Mouse (Mus musculus): ENCODE measurements around the gene Elmod2.
"Not testable (repeated sequence)": the region's sequence is repeated elsewhere in the genome, so short reads cannot be mapped to it uniquely, and the experiment has no call there.

Elmod2 gene

DNA sequence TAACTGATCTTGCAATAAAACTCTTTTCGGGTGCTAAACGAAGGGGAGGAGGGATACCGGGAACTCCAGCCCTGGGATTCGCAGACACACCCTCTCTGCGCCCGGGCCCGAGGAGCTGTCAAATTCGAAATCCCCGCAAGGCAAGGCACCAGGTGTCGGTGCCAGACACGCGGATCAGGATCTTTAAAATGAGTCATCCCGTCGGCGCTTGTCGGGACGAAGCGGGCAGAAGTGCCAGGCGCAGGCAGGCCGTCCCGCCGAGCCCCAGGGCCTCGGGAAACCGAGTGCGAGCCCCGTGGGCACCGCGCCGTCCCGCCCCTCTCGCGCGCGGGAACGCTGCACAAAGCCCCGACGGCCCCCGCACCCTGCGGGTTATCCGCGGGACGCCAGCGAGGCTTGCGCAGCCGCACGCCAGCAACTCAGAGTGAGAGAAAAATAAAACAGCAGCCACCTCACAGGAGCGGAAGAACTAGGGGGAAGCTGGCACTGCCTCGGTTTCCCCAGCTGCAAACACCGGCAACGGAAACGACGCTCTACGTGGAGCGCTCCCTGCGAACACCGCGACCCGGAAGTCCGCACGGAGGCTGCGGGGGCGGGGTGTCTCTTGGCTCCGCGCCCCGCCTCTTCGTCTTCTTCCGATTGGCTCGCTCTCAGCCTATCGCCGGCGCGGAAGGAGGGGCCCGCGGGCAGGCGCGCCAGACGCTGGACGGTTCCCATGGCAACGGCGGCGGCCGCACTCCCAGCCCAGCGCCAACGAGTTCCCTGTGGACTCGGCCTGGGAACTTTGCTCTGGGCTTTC is at the start of gene Elmod2:
Gene Elmod2, minus strand, starts transcription at position 588 of the 799 bp plus-strand sequence.
- DNase-seq, result peak; percentile 94 to 95

DNA sequence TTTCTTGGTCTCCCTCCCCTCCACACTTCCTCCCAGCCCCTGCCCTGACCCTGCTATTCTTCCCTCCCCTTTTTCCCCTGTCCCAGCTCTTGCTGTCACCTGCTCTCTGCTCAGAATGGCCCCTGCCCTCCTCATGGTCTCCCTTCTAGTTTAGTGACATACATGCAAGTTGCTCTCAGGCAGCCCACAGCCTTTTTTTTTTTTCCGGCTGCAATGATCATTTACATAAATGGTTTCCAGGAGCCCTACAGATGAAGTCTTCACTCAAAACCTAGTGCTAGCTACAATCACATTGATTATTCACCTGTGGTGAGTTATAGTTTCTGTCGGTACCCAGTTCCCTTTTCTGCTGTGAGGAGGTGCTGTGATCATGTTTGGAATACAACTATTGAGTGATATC is 48.7 kb upstream of the Elmod2 start:
- no peak for DNase-seq

DNA sequence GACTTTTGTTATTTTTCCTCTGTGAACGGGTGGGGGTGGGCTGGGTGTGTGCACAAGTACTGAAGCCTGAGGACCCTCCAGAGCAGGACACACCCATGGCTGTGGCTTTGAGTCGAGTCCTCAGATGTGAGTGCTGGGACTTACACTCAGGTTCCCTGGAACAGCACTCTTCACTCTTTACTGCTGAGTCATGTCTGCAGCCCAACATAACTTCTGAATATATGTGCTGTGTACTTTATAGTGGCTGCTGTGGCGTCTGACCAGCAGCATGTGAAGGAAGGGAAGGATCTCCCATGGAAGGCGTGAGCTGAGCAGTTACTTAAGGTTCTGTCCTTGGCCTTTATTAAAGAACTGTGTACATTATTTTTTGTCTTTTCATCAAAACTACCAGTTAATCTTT is 47.9 kb upstream of the Elmod2 start:
- no peak for DNase-seq

DNA sequence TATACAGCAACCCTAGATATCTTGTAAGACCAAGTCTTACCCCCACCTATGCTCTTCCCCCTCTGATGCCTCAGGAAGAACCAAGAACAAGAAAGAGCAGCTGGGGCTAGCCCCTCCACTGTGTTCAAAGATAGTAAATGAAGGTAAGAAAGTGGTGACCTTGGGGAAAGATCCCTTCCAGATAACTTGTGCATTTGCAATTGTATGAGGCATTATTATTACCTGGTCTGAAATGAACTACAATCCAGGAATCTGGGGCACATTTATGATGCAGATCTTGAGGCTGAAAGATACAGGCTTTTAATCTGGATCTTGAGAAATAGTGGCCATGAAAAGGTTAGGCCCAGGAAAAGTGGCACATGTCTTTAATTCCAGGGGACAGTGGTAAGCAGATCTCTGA is 44.9 kb upstream of the Elmod2 start:
- no peak for DNase-seq

DNA sequence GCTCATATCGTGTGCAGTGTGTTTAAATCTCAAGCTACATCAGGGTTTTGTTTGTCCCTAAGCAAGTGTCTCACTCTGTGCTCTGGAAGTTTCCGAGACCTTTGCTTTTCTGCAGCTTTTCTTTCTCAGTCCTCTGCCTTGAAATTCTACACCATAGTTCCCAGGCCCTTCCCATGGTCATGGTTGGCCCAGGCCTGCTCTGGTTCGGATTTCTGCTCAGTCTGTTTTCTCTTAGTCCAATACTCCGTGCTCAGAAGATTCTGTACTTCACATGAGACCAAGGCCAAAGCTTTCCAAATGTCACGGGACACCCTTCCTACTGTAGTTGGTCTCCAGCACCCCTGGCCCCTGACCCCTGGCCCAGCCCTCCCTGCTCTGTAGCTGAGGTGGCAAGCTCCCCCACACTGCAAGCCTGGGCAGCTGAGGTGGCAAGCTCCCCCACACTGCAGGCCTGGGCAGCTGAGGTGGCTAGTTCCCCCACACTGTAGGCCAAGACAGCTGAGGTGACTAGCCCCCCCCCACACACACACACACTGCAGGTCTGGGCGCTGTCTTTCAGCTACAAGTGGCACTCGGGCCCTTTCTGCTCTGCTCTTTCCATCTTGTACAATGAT is 31.0 kb upstream of the Elmod2 start:
- DNase-seq, result no peak

DNA sequence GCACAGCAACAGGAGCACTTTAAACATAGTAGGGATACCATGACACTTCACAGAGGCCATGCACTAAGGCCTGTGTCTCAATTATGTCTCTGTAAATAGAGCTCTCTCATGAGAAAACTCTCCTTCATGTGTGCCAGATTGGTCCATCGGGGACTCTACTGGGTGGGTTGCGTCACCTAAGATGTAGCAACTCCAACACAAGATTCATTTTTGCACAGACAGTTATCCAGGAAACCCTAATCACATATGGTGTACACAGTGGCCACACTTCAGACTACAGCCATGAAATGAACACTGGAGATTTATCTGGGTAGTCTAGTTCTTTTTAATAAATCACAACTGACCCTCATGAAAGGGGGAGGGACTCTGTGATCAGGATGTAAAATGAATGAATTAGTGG is 19.0 kb upstream of the Elmod2 start:
- no peak for DNase-seq

DNA sequence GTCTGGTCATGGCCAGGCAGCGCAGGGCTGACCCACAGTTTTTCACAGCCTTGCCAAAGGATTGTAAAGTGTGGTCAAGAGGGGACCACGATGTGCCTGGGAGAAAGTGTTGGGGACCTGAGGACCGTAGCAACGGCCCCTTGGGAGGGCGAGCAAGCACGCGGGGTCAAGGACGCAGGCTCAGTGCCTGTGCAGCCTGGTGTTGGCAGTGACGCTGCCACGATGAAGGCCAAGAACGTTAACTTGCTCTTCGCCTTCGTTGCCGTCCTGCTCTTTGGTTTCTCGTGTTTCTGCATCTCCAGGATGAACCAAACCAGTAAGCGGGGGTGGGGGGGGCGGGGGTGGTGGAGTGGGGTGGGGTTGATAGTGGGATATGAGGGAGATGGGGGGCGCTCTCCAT is 16.0 kb upstream of the Elmod2 start, which contains the start of gene Mgat4d:
Gene Mgat4d, plus strand, starts transcription at position 209 of the 400 bp plus-strand sequence.
- DNase-seq, result no peak

DNA sequence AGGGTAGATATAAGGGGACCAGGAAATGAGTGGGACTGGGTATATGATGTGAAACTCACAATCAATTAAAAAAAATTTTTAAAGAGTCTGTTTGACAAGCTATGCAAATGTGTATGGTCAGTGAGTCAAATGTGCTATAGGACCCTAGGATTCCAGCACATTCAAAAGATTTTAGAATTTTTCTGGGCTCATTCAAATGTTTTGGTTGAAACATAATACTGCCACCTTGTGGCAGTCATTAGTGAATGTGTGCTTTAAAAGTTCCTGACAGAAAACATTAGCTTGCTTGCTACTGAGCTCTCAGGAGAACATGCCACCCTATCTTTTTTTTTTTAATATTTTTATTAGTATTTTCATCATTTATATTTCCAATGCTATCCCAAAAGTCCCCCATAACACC is 10.4 kb upstream of the Elmod2 start:
- DNase-seq, result peak in 1 of 2 experiments; percentile 15

DNA sequence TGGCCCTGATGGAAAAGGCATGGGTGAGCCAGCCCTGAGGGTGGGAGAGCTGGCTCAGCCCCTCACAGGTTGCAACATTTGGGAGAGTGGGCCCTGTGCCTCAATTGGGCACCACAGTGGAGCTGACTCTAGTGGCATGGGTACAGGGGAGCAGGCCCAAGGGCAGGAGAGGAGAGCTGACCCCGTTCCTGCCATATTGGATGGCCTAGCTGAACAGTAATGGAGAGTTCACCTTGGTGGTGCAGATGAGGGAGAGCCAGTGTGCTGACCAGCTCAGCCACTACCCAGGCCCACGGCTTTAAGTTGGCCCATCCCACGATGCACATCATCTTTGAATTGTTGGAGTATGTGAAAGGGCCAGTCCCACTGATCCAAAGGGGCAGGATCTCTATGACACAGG is 9.8 kb upstream of the Elmod2 start:
- DNase-seq, result no peak

DNA sequence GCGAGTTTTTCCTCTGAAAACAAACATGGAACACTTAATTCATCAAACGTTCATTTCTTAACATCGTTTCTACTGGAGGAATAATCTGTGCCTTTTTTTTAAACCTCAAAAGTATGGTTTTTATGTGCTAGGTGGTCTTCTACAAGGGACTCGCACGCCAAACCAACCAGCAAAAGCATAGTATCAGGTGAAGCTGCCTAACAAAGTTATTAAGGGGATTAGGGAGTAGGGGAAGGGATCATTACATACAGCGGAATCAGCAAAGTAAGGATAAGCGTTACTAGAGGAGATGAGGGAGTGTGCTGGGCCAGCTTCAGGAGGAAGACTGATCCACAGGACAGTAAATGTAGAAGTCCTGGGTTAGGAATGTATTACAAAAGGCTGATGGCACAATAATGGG is 578 bp upstream of the Elmod2 start:
- no peak for DNase-seq

DNA sequence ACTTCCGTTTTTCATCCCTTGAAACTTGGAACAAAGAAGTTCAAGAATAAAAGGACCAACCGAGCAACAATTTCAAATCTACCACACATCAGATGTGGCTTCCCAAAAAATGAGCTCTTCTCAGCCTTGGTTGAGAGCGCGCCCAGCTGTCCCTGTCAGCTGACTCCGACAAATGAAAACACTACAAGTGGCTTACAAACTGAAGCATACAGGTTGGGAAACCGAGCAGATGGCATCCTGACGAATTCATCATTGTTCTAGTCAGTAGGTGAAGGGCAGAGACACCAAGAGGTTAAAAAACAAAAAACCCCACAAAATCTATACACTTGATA is 753 bp downstream of the Elmod2 start:
- DNase-seq, result no peak

DNA sequence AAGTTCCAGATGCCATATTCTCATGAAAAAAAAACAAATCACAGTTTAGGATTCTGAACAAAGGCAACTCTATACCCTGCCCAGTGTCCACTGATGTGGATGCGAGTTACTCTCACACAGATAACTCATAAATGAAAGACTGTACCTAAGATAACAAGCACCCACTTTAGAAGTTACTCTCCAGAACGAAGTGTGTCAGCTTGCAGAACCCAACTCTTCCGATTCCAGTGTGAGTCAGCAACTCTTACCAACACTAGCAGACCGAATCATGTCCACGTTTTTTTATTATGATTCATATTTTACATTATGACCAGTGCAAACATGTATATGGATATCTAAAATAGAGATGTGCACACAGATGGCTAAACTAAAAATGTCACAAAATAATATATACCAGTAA is 4.4 kb downstream of the Elmod2 start:
- no peak for DNase-seq

DNA sequence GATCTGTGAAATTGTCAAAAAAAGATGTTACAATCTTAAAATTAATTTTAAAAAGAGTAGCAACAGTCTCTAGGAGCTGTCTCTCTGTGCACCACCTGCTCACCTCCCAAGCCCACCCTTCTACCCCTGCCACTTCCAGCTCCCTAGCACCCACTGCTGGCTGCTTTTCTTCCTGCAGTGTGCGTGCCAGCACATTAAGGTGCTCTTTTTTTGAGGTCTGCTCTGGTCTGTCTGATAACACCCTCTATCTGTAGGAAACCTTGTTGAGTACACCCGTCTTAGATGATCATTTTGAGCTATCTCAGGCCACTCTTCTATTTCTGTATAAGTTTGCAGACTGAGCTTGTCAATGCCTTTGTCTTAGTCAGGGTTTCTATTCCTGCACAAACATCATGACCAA is 9.2 kb downstream of the Elmod2 start:
- no peak for DNase-seq

DNA sequence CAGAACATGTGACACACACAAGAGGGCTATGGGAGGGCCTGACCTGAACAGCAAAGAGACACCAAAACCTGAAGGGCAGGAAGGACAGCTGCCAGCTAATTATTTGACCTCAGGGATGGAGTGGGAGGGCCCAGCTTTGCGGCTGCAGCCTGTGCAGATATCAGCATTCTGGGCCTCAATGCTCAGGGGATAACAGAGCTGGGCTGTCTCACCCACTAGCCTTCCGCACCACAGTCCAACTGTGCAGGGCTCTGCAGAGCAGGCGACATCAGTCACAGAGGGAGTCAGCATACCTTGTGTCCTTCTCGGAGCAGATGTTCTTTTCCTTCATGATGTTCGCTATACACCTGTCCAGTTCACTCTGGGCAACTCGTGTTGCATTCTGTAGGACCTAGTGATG is 9.9 kb downstream of the Elmod2 start:
- DNase-seq, result no peak

DNA sequence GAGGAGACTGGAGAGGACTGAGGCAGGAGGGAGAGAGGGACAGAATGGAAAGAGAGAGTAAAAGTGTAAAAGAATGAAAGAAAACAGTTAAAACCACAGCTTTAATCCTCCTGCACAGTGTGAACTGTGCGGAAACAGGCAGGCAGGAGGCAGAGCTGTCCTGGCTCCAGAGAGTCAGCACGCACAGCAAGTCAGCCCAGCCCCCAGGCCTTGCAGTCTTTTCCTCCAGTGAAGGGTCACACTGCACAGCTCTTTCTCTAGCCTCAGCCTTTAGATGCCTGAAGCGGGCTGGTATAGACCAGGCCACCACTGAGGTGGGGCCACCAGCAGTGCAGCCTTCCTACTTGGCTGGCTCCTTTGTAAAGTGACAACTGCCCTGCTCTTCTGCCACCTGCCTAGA is 11.7 kb downstream of the Elmod2 start:
- no peak for DNase-seq

DNA sequence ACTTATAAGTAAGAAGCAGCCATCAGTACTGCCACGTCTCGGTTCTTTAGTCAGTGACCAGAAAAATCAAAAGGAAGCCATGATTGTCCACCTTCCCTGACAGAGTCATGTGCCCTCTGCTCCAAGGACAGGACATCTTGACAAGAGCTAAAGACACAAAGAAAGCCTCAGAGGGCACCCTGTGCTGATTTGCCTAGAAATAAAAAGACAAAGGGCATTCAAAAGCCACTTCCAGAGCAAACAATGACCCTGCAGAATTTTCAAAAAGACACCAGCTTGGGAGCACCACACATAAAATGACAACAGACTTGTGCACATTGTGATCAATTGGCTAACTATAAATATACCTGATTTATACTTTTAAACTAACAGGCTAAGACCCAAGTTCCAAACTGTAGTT is 16.6 kb downstream of the Elmod2 start:
- no peak for DNase-seq

DNA sequence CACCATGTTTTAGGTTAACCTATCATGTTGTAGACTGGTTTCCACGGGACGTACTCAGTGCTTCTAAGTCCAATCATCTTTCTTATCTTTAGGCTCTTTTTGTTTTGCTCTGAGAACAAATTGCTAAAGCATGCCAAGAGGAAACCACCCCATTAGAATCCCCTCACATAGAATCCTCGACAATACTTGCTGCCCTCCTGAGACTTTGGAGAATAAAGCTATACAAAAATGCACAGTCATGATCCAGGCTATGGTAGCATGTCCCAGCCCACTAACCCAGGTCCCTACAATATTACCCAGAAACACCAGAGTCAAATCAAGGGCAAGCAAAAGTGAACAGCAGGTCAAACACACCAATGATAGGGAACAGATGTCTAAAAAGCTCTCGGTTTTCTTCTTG is 17.2 kb downstream of the Elmod2 start:
- not testable (repeated sequence) for DNase-seq

DNA sequence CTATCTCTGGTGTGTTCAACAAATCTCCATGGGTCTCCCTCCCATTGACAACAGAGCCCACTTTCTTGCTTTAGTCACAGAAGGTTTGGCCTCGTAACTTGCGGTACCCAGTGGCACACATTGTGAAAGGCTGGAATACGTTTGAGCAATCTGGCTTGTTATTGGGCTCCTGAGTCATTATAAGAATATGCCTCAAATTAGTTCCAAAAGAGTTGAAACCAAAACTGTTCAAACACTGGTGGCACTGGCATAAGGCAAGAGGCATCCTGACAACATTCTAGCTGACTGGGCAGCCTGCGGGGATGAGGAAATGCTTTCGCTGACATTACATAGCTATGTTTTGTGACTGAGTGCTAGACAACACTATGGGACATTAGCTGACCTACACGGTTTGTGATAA is 22.4 kb downstream of the Elmod2 start:
- no peak for DNase-seq

DNA sequence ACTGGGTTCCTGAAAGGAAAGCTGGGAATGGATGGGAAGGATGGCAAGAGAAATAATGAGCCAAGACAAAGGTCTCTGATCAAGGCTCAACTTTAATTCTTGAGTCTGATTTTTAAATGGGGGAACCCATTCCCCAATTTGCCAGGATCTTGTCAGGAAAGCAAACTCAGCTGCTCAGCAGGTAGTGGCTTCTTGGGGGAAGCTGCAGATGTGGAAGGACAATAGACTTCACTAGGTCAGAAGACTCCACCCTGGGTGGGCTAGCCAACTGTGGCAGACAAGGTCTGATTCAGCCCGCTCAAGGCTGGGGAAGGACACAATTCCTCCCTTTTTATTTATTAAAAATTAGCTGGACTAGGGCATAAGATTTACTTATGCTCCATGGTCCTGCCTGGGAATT is 27.3 kb downstream of the Elmod2 start:
- DNase-seq, result no peak

DNA sequence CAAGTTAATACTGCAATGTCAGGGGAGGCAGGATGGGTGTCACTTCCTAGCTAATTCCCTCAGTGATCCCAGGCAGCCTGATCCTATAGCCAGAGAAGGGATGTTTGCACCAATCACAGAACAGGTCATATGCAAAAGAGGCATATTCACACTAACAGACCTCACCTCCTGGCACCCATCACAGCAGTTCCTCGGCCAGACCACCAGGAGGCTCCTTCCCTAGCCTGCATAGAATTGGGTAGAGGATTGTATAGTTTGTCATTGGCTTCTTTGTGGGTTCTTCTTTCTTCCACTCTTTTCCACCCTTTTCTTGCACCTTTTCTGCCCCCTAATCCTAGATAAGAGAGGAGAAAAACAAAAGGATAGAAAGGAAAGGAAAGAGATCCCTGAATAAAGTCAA is 32.2 kb downstream of the Elmod2 start:
- peak; percentile 29 to 37 for DNase-seq

DNA sequence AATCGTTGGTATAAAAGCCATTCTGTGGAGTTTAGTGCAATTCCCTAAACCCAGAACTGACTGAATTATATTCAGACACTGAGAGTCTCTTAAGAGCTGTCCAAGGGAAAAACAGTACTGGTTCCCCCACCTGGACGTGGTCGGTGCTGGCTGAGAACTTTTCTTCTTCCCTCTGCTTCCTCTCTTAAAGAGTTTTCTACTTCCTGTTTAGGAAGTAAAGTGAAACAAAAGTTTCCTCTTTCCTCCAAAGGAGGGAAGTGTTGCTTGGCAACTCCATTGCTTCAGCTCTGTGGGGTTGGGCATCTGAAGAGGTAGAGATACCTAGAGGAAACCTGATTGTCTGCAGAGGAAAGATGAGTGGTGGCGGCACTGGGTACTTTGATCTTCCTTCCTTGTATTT is 34.9 kb downstream of the Elmod2 start:
- DNase-seq, result no peak

DNA sequence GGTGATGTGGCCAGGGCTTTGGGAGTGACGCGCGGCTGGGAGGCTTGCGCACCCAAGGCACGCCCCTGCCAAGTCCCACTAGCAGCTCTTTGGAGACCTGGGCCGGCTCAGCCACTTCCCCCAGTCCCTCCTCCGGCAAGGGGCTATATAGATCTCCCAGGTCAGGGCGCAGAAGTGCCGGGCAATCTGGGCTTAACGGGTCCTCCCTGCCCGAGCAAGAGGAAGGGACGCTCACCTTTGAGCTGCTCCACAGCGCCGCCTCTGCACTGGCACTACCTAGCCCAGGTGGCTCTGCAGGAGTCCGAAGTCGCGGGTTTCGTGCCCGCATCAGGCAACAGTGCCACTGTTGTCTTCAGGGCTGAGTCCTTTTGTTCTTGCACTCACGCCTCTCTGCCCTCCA is 42.1 kb downstream of the Elmod2 start, which contains the start of gene Ucp1:
Gene Ucp1, plus strand, starts transcription at position 177 of the 400 bp plus-strand sequence.
- no peak for DNase-seq

DNA sequence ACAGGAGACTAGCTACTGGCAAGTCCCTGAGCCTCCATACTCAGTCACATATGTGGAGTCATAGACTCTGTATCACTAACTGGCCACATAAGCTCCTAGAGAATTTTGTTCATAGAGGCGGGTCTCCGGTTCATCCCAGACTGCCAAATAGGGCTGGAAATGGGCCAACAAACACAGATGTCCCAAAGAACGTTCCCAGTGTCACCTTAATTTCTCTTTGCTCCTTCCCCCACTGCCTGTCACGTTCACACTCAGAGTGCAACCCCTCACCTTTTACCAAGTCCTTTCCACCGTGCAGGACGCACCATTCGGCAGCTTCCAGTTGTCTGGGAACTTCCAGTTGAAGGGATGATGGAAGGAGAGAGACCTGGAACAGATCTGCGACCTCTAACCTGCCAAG is 46.9 kb downstream of the Elmod2 start:
- DNase-seq, result no peak

DNA sequence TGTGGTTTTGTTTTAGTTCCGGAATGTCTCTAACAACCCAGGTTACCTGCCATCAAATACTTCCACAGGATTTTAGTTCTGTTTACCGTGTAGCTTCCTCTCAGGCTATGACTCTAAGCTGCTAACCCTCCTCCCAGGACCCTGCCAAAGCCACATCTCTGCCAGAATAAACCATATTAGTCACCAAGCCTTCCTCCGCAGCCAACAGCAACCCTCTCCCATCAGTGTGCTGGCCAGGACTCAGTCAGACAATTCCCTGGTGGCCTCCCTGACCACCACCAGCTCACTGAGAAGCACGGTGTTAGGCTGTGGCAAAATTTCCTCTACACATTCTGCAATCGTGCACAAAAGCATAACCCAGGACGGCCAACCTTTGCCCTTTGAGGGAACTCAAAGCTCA is 53.9 kb downstream of the Elmod2 start:
- no peak for DNase-seq

DNA sequence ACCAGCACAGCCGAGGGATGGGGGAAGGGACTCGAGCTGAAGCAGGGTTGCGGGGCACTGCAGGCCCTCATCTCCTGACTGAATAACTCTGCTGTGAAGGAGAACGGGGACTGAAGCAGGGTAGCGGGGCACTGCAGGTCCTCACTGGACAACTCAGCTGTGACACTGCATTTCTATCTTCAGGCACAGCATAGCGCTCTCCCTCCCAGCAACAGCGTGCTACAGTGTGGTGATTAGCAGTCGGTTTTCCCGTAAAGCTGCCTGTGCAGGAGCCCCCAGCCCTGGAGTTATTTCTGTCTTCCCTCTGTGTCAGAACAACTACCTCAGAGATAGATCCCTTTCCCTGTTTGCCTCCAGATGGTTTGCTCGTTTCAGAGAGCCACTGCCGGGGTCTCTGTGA is 57.8 kb downstream of the Elmod2 start:
- DNase-seq, result no peak
